Comparison of ENCODE assay signal across 20 mouse cellular contexts in the genomic region with DNA sequence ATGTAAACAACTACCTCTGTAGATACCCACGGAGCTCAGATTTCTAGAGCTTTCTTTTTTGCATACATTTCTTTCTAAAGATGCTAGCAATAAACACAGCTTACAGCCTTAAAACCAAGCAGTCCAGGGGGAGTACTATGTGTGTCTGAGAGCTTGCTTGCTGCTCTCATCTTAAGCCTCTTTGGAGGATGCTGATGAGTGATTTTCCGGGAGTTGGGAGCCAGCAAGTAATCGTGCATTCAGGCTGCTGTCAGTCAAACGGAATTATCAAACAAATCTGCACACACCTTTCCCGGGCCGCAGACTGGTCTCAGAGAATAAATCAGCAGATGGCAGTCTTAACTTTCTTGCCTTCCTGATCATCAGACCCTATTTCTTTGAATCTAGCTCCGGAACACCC.
DNase-seq lines count a peak whose midpoint lies in the region; ATAC-seq and TF ChIP-seq lines count a peak whose summit lies in the region.
"Had no signal": no experiment of that assay in that cellular context is flagged by ENCODE, and none has a peak within 500 bp of the region (broad histone marks: within the 10 kb centered on the region; RNA-seq: fewer than 3 reads in every experiment).

No protein-coding gene starts in this region.

- H3K4me2 ChIP-seq in hindbrain, embryonic 16.5 days (ENCODE audit: low read length): no peak overlapping the region
- H3K4me2 ChIP-seq in hindbrain, postnatal 0 days (ENCODE audit: low read depth, low read length): no peak overlapping the region
- no peak overlapping the region for H3K4me2 ChIP-seq in embryonic facial prominence, embryonic 11.5 days (ENCODE audit: low read depth, low read length)
- H3K4me2 ChIP-seq in forebrain, embryonic 15.5 days (replicated peaks): no peak overlapping the region
- H3K4me2 ChIP-seq in midbrain, postnatal 0 days (ENCODE audit: low read depth, low read length, poor library complexity, severe bottlenecking): no peak overlapping the region
- H3K4me2 ChIP-seq: liver, embryonic 12.5 days; lung, embryonic 15.5 days had no signal

- H3K9me3 ChIP-seq in hindbrain, embryonic 16.5 days (ENCODE audit: control insufficient read depth, low read length): no peaks in the 10 kb centered on the region
- H3K9me3 ChIP-seq in hindbrain, postnatal 0 days (ENCODE audit: low read length): no peaks in the 10 kb centered on the region
- no peaks in the 10 kb centered on the region for H3K9me3 ChIP-seq in embryonic facial prominence, embryonic 11.5 days (replicated peaks; ENCODE audit: control insufficient read depth, low read length)
- H3K9me3 ChIP-seq in forebrain, embryonic 15.5 days: no peaks in the 10 kb centered on the region
- H3K9me3 ChIP-seq in midbrain, postnatal 0 days (ENCODE audit: low read length): no peaks in the 10 kb centered on the region
- H3K9me3 ChIP-seq: limb, embryonic 10.5 days; liver, embryonic 12.5 days; lung, embryonic 15.5 days had no signal

- H3K36me3 ChIP-seq in hindbrain, embryonic 16.5 days (ENCODE audit: control insufficient read depth, insufficient read depth, low read length): peaks cover 7% of the 10 kb centered on the region; the same call in 1 of the 2 replicates
- peaks cover 8% of the 10 kb centered on the region; the same call in 1 of the 2 replicates for H3K36me3 ChIP-seq in hindbrain, postnatal 0 days (ENCODE audit: insufficient read depth, low read length)
- H3K36me3 ChIP-seq in embryonic facial prominence, embryonic 11.5 days (replicated peaks; ENCODE audit: control insufficient read depth, insufficient read depth, low read depth, low read length): no peaks in the 10 kb centered on the region
- peaks cover 3% of the 10 kb centered on the region; the same call in 1 of the 2 replicates for H3K36me3 ChIP-seq in forebrain, embryonic 15.5 days
- H3K36me3 ChIP-seq in midbrain, postnatal 0 days (ENCODE audit: insufficient read depth, low read length): 0 out of 2 replicates have a peak, but pooled peaks cover 4% of the 10 kb centered on the region
- H3K36me3 ChIP-seq: limb, embryonic 10.5 days; lung, embryonic 15.5 days had no signal

- TF ChIP-seq CTCF in hindbrain, postnatal 0 days (IDR thresholded peaks at IDR 0.05; ENCODE audit: low read depth): no peak
- TF ChIP-seq CTCF in midbrain, postnatal 0 days (IDR thresholded peaks at IDR 0.05): peak; percentile 37; the same call in 1 of the 2 replicates

- no peaks in the 10 kb centered on the region for H3K27me3 ChIP-seq in hindbrain, embryonic 16.5 days (replicated peaks; ENCODE audit: control insufficient read depth, insufficient read depth, low read length)
- H3K27me3 ChIP-seq in hindbrain, postnatal 0 days (ENCODE audit: insufficient read depth, low read length): no peaks in the 10 kb centered on the region
- H3K27me3 ChIP-seq in embryonic facial prominence, embryonic 11.5 days (ENCODE audit: control insufficient read depth, insufficient read depth, low read length): no peaks in the 10 kb centered on the region
- no peaks in the 10 kb centered on the region for H3K27me3 ChIP-seq in forebrain, embryonic 15.5 days
- H3K27me3 ChIP-seq in midbrain, postnatal 0 days (ENCODE audit: insufficient read depth, low read length): no peaks in the 10 kb centered on the region
- H3K27me3 ChIP-seq: liver, embryonic 12.5 days; lung, embryonic 15.5 days; Patski had no signal

- DNase-seq in hindbrain, postnatal 0 days (ENCODE audit: low spot score): no peak
- peak; percentile 46 for DNase-seq in embryonic facial prominence, embryonic 11.5 days (ENCODE audit: low spot score)
- DNase-seq in midbrain, postnatal 0 days (ENCODE audit: low spot score): no peak
- DNase-seq in left cerebral cortex, adult 11 months (ENCODE audit: low spot score): no peak
- no peak for DNase-seq in urinary bladder, postnatal 14 days (ENCODE audit: low spot score)
- DNase-seq in spleen, adult 12 weeks (ENCODE audit: low spot score): no peak
- DNase-seq: adrenal gland, postnatal 36 days; cerebellum, postnatal 14 days; gastrocnemius, adult 2 months; heart, postnatal 4 days; layer of hippocampus, postnatal 36 days; thymus, postnatal 4 days had no signal

- H3K9ac ChIP-seq in hindbrain, embryonic 16.5 days (ENCODE audit: low read depth, low read length): no peak overlapping the region
- no peak overlapping the region for H3K9ac ChIP-seq in hindbrain, postnatal 0 days (replicated peaks; ENCODE audit: low read length)
- H3K9ac ChIP-seq in embryonic facial prominence, embryonic 11.5 days (replicated peaks; ENCODE audit: low read length): no peak overlapping the region
- H3K9ac ChIP-seq in forebrain, embryonic 15.5 days (replicated peaks): 0 out of 2 replicates have a peak overlapping the region, but pooled peaks have one; percentile 12
- no peak overlapping the region for H3K9ac ChIP-seq in midbrain, postnatal 0 days (replicated peaks; ENCODE audit: low read length, poor library complexity, severe bottlenecking)
- H3K9ac ChIP-seq: liver, embryonic 12.5 days; lung, embryonic 15.5 days had no signal

- peak overlapping the region; percentile 56 for H3K27ac ChIP-seq in hindbrain, embryonic 16.5 days (ENCODE audit: low read depth, low read length)
- no peak overlapping the region for H3K27ac ChIP-seq in hindbrain, postnatal 0 days
- H3K27ac ChIP-seq in embryonic facial prominence, embryonic 11.5 days (replicated peaks; ENCODE audit: low read depth, low read length): no peak overlapping the region
- peak overlapping the region; percentile 65 for H3K27ac ChIP-seq in forebrain, embryonic 15.5 days (replicated peaks)
- no peak overlapping the region for H3K27ac ChIP-seq in midbrain, postnatal 0 days (ENCODE audit: low read depth, low read length)
- H3K27ac ChIP-seq: gastrocnemius, adult 2 months; limb, embryonic 10.5 days; liver, embryonic 12.5 days; lung, embryonic 15.5 days had no signal

- H3K4me1 ChIP-seq in hindbrain, embryonic 16.5 days (ENCODE audit: control insufficient read depth, insufficient read depth, low read depth, low read length): peaks cover 6% of the 10 kb centered on the region
- H3K4me1 ChIP-seq in hindbrain, postnatal 0 days (ENCODE audit: insufficient read depth, low read length): no peaks in the 10 kb centered on the region
- no peaks in the 10 kb centered on the region for H3K4me1 ChIP-seq in embryonic facial prominence, embryonic 11.5 days (ENCODE audit: control insufficient read depth, insufficient read depth, low read length)
- H3K4me1 ChIP-seq in forebrain, embryonic 15.5 days: peaks cover 28% of the 10 kb centered on the region
- no peaks in the 10 kb centered on the region for H3K4me1 ChIP-seq in midbrain, postnatal 0 days (ENCODE audit: insufficient read depth, low read length)
- H3K4me1 ChIP-seq: liver, embryonic 12.5 days; lung, embryonic 15.5 days had no signal

- WGBS in hindbrain, embryonic 16.5 days: 39% methylated on average over 7 of the region's 7 CpGs
- WGBS in hindbrain, postnatal 0 days: 30% methylated on average over 7 of the region's 7 CpGs
- 23% methylated on average over 7 of the region's 7 CpGs for WGBS in embryonic facial prominence, embryonic 11.5 days
- 15% methylated on average over 7 of the region's 7 CpGs for WGBS in forebrain, embryonic 15.5 days
- WGBS in midbrain, postnatal 0 days: 15% methylated on average over 7 of the region's 7 CpGs

- H3K4me3 ChIP-seq in hindbrain, embryonic 16.5 days (ENCODE audit: low read length): no peak overlapping the region
- no peak overlapping the region for H3K4me3 ChIP-seq in hindbrain, postnatal 0 days (ENCODE audit: low read length)
- no peak overlapping the region for H3K4me3 ChIP-seq in embryonic facial prominence, embryonic 11.5 days (ENCODE audit: low read depth, low read length)
- H3K4me3 ChIP-seq in forebrain, embryonic 15.5 days: no peak overlapping the region
- no peak overlapping the region for H3K4me3 ChIP-seq in midbrain, postnatal 0 days (ENCODE audit: low read depth, low read length)
- H3K4me3 ChIP-seq: gastrocnemius, adult 2 months; limb, embryonic 10.5 days; liver, embryonic 12.5 days; lung, embryonic 15.5 days; myocyte had no signal

- ATAC-seq in hindbrain, embryonic 16.5 days: no peak
- ATAC-seq in hindbrain, postnatal 0 days: no peak
- no peak for ATAC-seq in embryonic facial prominence, embryonic 11.5 days (replicated peaks; ENCODE audit: insufficient number of reproducible peaks, low FRiP score, low TSS enrichment, low read depth)
- ATAC-seq in forebrain, embryonic 15.5 days (replicated peaks): no peak
- no peak for ATAC-seq in midbrain, postnatal 0 days (ENCODE audit: low FRiP score)
- ATAC-seq: intestine, embryonic 16.5 days; liver, embryonic 12.5 days; Patski had no signal

Comparison
In these comparisons a context has a peak if more than half of its experiments do, and no peak if none do; other contexts are left out.
1. H3K27ac ChIP-seq: peak in hindbrain, embryonic 16.5 days (single experiment) and forebrain, embryonic 15.5 days (single experiment); none in hindbrain, postnatal 0 days (single experiment), embryonic facial prominence, embryonic 11.5 days (single experiment) and midbrain, postnatal 0 days (single experiment).